Mouse (Mus musculus) testis, adult 2 months (tissue): ENCODE data around the gene 2700097O09Rik.
"Not testable (repeated sequence)": the region's sequence is repeated elsewhere in the genome, so short reads cannot be mapped to it uniquely, and the experiment has no call there.

Experiments
- CTCF ChIP-seq: fragments of 200-500 bp; IDR thresholded peaks from 2 replicates; pipeline ENCODE4 v1.5.1; 2012; ENCODE audit warnings: low read depth, mild to moderate bottlenecking, inconsistent platforms, low read length, moderate library complexity; ENCODE audit not compliant: control insufficient read depth, insufficient read depth, insufficient replicate concordance
- POLR2A ChIP-seq: fragments of 200-500 bp; IDR thresholded peaks from 2 replicates; pipeline ENCODE4 v1.6.1; 2012; ENCODE audit warnings: low read depth, mild to moderate bottlenecking, inconsistent platforms, low read length, moderate library complexity; ENCODE audit not compliant: control insufficient read depth

DNA sequence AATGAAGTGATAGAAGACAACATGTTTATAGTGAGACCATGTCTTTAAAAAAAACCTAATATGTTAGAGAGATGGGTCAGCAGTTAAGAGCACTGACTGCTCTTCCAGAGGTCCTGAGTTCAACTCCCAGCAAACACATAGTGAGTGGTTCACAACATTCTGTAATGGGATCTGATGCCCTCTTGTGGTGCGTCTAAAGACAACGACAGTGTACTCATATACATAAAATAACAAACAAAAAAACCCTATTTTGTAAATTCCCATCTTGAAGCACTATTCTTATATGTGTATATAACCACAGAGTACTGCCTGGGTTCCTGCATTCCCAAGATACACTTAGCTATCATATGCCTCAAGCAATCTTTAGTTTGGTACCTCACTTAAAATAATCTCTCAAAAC is 1.2 kb downstream of the 2700097O09Rik start:
- TF ChIP-seq CTCF, POLR2A: not testable (repeated sequence)
